Mouse (Mus musculus) macrophage (primary cell): ENCODE measurements around the gene Stac2. TPM values are rescaled to one million over a fixed set of nuclear protein-coding genes. Genes with fewer than 3 reads are reported as not detected.

Experiments used
- H3K27ac ChIP-seq: fragments of 350-480 bp; formaldehyde crosslinking; 2 replicates; pipeline ENCODE4 v1.9.0; 2021
- H3K36me3 ChIP-seq: fragments of 350-480 bp; formaldehyde crosslinking; 2 replicates; pipeline ENCODE4 v1.9.0; 2021; ENCODE audit errors: inconsistent target
- H3K4me3 ChIP-seq: fragments of 350-480 bp; formaldehyde crosslinking; 2 replicates; pipeline ENCODE4 v1.9.0; 2021; ENCODE audit errors: inconsistent target
- H3K79me2 ChIP-seq: fragments of 350-480 bp; formaldehyde crosslinking; 2 replicates; pipeline ENCODE4 v1.9.0; 2021; ENCODE audit errors: inconsistent target
- WGBS: methylation state at CpG from one replicate; pipeline ENCODE4 v1.1.7; 2026; ENCODE audit warnings: inconsistent platforms; ENCODE audit not compliant: missing documents; 5-methylcytosine and 5-hydroxymethylcytosine counted together
- polyA plus RNA-seq: library from polyadenylated mRNA; stranded (reverse); fragments of 250-400 nt; gene quantifications from 3 replicates; pipeline ENCODE4 v1.2.4, GENCODE M21; 2018; ENCODE audit warnings: inconsistent platforms
- total RNA-seq, 78 experiments: library from RNA; depleted of rRNA; stranded (reverse); fragments of 250-400 nt; gene quantifications; 1 replicate in 9 of 78; 2 replicates in 24 of 78; 3 replicates in 43 of 78; 4 replicates in 2 of 78; pipeline ENCODE4 v1.2.4; 2018; ENCODE audit warnings: inconsistent platforms in 56 of 78

The Stac2 gene
- 1 to 10 TPM in 15 of 26 experiments, under 1 TPM in 8, not detected in 3; 0.22 to 9.7 (median 3.6) TPM for total RNA-seq (2018; cell fraction: chromatin; rRNA removed)
- total RNA-seq (2018; cell fraction: cytosol; rRNA removed) = 10 to 100 TPM in 8 of 26 experiments, 1 to 10 TPM in 6, under 1 TPM in 12; 0.33 to 13.7 (median 3.8) TPM
- total RNA-seq (2018; cell fraction: nucleus; rRNA removed) = 10 to 100 TPM in 4 of 26 experiments, 1 to 10 TPM in 10, under 1 TPM in 11, not detected in 1; 0.26 to 13.5 (median 3.5) TPM
- polyA plus RNA-seq = 3.4 to 15.5 TPM (median 9.6 TPM) in 3 replicates

DNA sequence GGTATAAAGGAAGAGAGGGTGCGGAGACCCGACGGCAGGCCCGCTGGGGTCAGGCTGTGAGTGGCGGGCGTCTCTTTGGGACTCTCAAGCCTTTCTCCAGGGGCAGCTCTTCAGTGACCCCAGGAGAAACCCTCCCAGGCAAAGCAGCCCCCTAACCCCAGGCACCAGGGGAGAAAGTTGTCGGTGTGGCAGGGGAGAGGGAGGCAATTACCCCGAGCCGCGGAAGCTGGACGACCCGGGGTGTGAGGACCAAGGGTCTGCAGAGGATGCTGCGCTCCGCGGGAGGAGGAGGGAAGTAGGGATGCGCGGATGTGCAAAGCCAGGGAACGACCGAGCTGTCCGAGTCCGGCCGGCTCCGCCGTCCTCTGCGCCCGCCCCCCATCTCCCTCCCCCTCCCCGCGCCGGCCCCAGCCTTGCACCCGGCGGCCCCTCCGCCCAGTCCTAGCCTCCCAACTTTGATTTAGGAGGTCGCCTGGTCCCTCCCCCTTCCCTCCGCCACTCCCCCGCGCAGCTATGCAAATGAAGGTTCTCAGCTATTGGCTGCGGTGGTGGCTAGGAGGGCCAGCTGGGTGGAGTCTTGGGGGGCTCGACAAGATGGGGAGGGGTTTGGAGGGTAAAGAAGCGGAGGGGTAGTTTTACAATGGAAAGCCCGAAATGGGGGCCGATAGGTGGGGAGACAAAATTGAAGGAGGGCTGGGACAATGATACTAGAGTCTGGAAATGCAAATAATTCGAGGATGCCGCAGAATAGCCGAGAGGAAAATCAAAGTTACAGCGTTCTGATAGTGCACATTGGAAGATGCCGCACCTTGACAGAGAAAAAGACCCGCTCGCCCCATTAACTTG is at the start of gene Stac2:
Stac2 (minus strand) TSS at position 474 of the 846 bp plus-strand sequence.
- 4% methylated on average over 40 of the region's 48 CpGs for WGBS
- Histone ChIP-seq H3K79me2 (no peaks in the 10 kb centered on the region), H3K4me3 (peak within 1 kb of the TSS; percentile 27), H3K27ac (no peak within 1 kb of the TSS), H3K36me3 (no peaks in the 10 kb centered on the region)

DNA sequence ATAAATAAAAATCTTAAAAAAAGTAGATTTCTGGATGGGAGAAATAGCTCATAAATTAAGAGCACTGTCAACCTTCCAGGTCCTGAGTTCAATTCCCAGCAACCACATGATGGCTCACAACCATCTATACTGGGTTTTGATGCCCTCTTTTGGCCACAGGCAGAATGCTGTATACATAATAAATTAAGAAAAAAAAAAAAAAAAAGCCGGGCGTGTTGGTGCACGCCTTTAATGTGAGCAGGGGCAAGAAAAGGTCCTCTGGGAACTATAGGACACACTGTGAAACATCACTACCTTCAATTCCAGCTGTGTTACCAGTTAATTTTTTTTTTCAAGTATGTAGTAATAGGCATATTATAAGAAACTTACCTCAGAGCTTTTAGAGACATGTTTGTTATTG is 48.1 kb upstream of the Stac2 start:
- 93% methylated on average over 2 of the region's 3 CpGs for WGBS
- H3K4me3 ChIP-seq = no peak overlapping the region
- H3K79me2 ChIP-seq = no peaks in the 10 kb centered on the region
- H3K27ac ChIP-seq = no peak overlapping the region
- H3K36me3 ChIP-seq = peaks cover 78% of the 10 kb centered on the region

GRCm38 (mm10) chr11:98090583-98090982 is 37.3 kb upstream of the Stac2 start:
- 92% methylated on average over 9 of the region's 9 CpGs for WGBS
- H3K27ac ChIP-seq = no peak overlapping the region
- H3K79me2 ChIP-seq = no peaks in the 10 kb centered on the region
- H3K4me3 ChIP-seq = no peak overlapping the region
- peaks cover 60% of the 10 kb centered on the region for H3K36me3 ChIP-seq

DNA sequence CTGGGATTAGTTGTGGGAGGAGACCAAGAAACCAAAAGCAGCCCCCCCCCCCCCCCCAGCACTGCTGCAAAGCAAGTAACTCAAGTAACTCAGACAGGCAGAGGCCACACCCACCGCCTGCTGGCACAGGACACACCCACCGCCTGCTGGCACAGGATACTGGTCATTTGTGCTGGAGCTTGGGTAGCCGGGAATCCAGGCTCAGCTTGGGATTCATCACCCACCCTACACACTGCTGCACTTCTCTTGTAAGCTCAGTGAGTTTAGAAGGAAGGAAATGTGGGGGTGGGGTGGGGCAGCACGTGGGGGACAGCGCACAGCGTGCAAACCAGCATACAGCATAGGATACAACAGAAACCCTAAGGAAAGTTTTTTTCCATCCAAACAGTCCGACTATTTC is 35.0 kb upstream of the Stac2 start:
- no peak overlapping the region for H3K4me3 ChIP-seq
- H3K79me2 ChIP-seq = no peaks in the 10 kb centered on the region
- peaks cover 46% of the 10 kb centered on the region for H3K36me3 ChIP-seq
- H3K27ac ChIP-seq = no peak overlapping the region
- WGBS = 49% methylated on average over 7 of the region's 7 CpGs

GRCm38 (mm10) chr11:98086574-98086973 is 33.3 kb upstream of the Stac2 start:
- 87% methylated on average over 7 of the region's 7 CpGs for WGBS
- no peak overlapping the region for H3K27ac ChIP-seq
- H3K4me3 ChIP-seq = no peak overlapping the region
- H3K79me2 ChIP-seq = no peaks in the 10 kb centered on the region
- peaks cover 30% of the 10 kb centered on the region for H3K36me3 ChIP-seq

- WGBS = 94% methylated on average over 9 of the region's 9 CpGs
- Histone ChIP-seq H3K36me3 (peaks cover 26% of the 10 kb centered on the region), H3K4me3 (no peak overlapping the region), H3K79me2 (no peaks in the 10 kb centered on the region), H3K27ac (no peak overlapping the region)
Observed at GRCm38 (mm10) chr11:98086141-98086540, 32.9 kb upstream of the Stac2 start.

- H3K27ac ChIP-seq = no peak overlapping the region
- H3K36me3 ChIP-seq = no peaks in the 10 kb centered on the region
- H3K4me3 ChIP-seq = no peak overlapping the region
- no peaks in the 10 kb centered on the region for H3K79me2 ChIP-seq
- WGBS = 96% methylated on average over 7 of the region's 7 CpGs
Observed at GRCm38 (mm10) chr11:98082745-98083144, 29.5 kb upstream of the Stac2 start.

GRCm38 (mm10) chr11:98080450-98080849 is 27.2 kb upstream of the Stac2 start:
- H3K4me3 ChIP-seq = no peak overlapping the region
- no peaks in the 10 kb centered on the region for H3K79me2 ChIP-seq
- H3K36me3 ChIP-seq = no peaks in the 10 kb centered on the region
- H3K27ac ChIP-seq = no peak overlapping the region
- 95% methylated on average over 5 of the region's 6 CpGs for WGBS

- 79% methylated on average over 8 of the region's 8 CpGs for WGBS
Observed at GRCm38 (mm10) chr11:98077086-98077485, 23.8 kb upstream of the Stac2 start.

DNA sequence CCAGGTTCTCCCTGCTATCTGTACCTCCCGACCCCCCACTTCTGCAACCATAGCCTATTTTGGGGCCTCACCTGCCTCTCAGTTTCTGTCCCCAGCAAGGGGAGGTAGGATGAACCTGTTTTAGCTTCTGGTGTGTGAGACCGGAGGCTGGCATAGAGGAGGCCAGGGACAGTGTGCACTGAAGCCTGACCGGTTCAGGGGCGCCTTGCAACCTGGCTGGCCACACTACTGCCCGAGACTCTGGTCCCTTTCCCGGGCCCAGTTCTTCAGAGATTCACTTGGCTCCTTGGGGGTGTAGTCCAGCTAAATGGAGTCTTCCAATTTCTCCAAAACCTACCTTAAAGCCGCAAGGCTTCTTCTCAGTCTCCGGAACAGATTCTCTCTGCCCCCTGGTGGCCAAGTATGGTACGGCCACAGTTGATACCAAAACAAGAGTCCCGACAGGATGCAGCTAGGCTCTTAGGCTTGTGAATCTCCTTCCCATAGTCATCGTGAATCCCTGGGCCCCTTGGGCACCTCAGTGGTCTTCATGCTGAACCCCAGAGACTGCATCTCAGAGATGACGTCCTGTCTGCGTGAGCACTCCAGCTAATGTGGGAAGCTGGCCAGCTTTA is 22.0 kb upstream of the Stac2 start:
- WGBS = 30% methylated on average over 13 of the region's 13 CpGs
- Histone ChIP-seq H3K4me3 (no peak overlapping the region), H3K79me2 (no peaks in the 10 kb centered on the region)

More at GRCm38 (mm10) chr11:98077086-98077485, 23.8 kb upstream of the Stac2 start:
- no peaks in the 10 kb centered on the region for H3K36me3 ChIP-seq
- H3K79me2 ChIP-seq = no peaks in the 10 kb centered on the region
- no peak overlapping the region for H3K27ac ChIP-seq
- no peak overlapping the region for H3K4me3 ChIP-seq

DNA sequence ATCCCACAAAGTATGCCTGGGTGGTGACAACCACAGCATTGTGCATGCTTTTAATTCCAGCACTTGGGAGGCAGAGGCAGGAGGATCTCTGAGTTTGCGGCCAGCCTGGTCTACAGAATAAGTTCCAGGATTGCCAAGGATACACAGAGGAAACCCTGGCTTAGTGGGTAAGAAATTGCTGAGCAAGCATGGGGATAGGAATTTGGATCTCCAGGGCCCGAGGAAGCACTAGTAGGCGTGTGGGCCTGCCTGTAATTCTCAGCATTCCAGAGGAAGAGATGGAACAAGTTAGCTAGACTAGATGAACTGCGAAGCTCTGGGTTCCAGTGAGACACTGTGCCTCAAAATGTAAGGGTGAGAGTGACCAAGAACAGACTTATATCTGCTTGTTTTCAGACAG is 20.2 kb upstream of the Stac2 start:
- Histone ChIP-seq H3K4me3 (no peak overlapping the region), H3K36me3 (no peaks in the 10 kb centered on the region), H3K79me2 (no peaks in the 10 kb centered on the region), H3K27ac (no peak overlapping the region)
- 94% methylated on average over 4 of the region's 4 CpGs for WGBS

More for the DNA sequence above, 22.0 kb upstream of the Stac2 start:
- H3K27ac ChIP-seq = no peak overlapping the region
- no peaks in the 10 kb centered on the region for H3K36me3 ChIP-seq

- 94% methylated on average over 17 of the region's 21 CpGs for WGBS
- Histone ChIP-seq H3K4me3 (no peak overlapping the region), H3K79me2 (no peaks in the 10 kb centered on the region), H3K36me3 (no peaks in the 10 kb centered on the region), H3K27ac (no peak overlapping the region)
Observed at GRCm38 (mm10) chr11:98067255-98067654, 14.0 kb upstream of the Stac2 start.

DNA sequence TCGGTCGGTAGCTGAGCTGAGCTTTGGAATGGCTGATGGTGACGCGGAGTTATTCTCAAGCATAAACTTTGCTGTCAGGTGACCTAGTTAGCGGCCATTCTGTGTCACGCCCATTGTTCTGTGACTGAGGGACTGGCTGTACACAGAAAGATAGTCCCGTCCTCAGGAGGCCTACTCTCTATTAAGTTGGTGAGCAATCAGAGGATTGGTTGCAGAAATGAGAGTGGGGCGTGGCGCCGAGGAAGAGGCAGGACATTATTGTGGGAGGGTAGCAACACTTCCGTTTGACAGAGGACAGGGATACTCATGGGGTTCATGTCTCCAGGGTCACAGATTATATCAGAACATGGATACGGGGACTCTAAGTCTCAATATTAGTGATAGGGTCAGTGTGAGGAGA is 12.9 kb upstream of the Stac2 start:
- no peaks in the 10 kb centered on the region for H3K79me2 ChIP-seq
- WGBS = 91% methylated on average over 12 of the region's 12 CpGs
- no peaks in the 10 kb centered on the region for H3K36me3 ChIP-seq

DNA sequence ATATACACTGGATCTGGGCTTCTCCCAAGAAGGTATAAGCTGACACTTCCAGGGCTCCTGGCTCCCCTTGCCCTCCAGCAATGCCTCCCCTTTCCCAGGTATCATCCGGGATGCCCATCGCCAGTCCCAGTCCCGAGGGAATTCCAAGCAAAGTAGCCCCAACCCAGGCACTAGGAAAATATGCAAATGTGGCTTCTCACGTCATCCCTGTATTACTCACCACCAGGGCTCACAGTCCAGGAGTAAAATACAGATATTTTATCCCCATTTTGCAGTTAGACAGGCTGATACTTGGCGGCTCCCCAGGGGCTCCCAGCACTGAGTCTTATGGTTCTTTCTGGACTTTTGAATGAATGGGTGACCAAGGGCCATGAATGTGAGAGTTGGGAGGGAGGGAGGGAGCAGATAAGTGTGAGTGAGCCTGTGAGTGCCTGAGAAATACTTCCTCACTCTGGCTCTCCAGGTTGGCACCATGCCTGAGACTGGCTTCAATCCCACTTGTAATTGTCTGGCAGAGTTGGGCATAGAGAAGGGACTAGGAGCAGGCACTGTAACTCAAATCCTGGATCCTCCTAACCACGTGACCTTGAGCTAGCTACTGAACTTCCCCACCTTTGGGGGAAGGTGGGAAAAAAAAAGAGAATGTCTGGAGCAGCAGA is 8.8 kb upstream of the Stac2 start:
- no peaks in the 10 kb centered on the region for H3K36me3 ChIP-seq
- no peaks in the 10 kb centered on the region for H3K79me2 ChIP-seq
- H3K27ac ChIP-seq = no peak overlapping the region
- H3K4me3 ChIP-seq = no peak overlapping the region
- 78% methylated on average over 6 of the region's 6 CpGs for WGBS

More for the DNA sequence above, 12.9 kb upstream of the Stac2 start:
- no peak overlapping the region for H3K27ac ChIP-seq
- no peak overlapping the region for H3K4me3 ChIP-seq
